Mouse (Mus musculus) stomach, postnatal 0 days (tissue): ENCODE measurements around the gene Ppp1ca.

Experiments used
- CTCF ChIP-seq: IDR thresholded peaks from 2 replicates; pipeline ENCODE4 v1.5.1; 2016; ENCODE audit warnings: antibody characterized with exemption, low read depth, mild to moderate bottlenecking, moderate library complexity
- EP300 ChIP-seq: optimal IDR thresholded peaks from 2 replicates; pipeline ENCODE3; 2016; ENCODE audit warnings: antibody characterized with exemption

DNA sequence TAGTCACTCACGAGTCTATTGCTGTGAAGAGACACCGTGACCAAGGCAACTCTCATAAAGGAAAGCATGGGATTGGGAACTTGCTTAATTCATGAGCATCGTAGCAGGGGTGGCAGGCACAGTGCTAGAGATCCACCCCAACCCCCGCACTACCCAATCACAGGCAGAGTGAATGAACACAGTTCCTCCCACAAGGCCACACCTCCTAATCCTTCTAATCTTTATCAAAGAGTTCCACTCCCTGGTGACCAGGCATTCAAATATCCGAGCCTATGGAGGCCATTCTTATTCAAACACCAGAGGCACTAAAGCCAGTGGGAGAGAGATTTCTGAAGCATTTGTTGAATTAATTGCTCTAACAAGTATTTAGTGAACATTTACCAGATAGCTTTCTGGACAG is 45.9 kb upstream of the Ppp1ca start:
- no peak for TF ChIP-seq CTCF
- no peak for TF ChIP-seq EP300
